Mouse (Mus musculus): ENCODE data around the gene Srm.

DNA sequence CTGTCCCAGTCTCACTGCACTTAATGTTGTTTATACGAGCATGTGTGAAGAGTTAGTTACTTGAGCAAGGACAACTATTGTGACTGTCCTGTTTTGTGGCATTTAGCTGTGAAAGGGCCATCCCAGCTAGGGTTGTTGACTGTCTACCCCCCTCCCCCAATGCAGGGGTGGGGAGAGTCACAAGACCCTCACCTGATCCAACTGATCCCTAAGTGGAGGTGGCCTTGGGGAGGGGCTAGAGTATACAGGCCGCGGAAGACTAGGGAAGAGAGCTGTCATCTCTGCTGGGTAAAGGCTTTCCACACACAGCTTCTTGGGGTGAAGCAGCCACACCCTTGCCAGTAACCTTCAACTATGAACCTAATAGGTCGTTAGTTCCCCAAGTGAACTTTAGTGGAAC, 9.0 kb downstream of the Srm start:
- no peak for TF ChIP-seq CTCF (IDR thresholded peaks at IDR 0.05; ENCODE audit: low read depth, low read length)
- TF ChIP-seq POLR2A (IDR thresholded peaks at IDR 0.05; ENCODE audit: borderline replicate concordance, low read depth, low read length), result no peak

All from bone marrow macrophage, adult 2 months (primary cell).